Mouse (Mus musculus): ENCODE measurements around the gene Cdk14. TPM values are rescaled to one million over a fixed set of nuclear protein-coding genes. Genes with fewer than 3 reads are reported as not detected.

The Cdk14 gene
- polyA plus RNA-seq, 1 experiment from 2014 or later: 19.2 TPM

GRCm38 (mm10) chr5:4894988-4895387, 525.1 kb downstream of the Cdk14 start:
- H3K9me3 ChIP-seq: no peaks in the 10 kb centered on the region
- peak; percentile 48; the same call in 1 of the 2 replicates for ATAC-seq (ENCODE audit: insufficient number of reproducible peaks, low FRiP score, low TSS enrichment, low read depth)
- H3K36me3 ChIP-seq: no peaks in the 10 kb centered on the region
- no peaks in the 10 kb centered on the region for H3K27me3 ChIP-seq
- H3K4me2 ChIP-seq: no peak overlapping the region
- peaks cover 14% of the 10 kb centered on the region for H3K4me1 ChIP-seq
- no peak overlapping the region for H3K9ac ChIP-seq
- H3K4me3 ChIP-seq: no peak overlapping the region
- WGBS: 48% methylated on average over 3 of the region's 3 CpGs
- H3K27ac ChIP-seq: no peak overlapping the region

DNA sequence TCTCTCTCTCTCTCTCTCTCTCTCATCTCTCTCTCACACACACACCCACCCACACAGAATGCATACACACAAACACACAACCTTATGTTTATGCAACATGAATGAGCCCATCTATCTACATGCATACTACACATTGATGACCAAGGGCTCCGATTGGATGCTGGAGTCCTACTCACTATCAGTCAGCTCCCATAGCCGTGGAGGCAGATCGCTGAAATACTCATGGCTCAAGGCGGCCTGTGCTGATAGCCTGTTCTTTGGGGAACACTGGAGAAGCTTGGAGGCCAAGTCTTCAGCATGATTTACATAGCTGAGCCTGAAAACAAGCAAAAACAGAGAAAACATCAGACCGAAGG, 526.3 kb downstream of the Cdk14 start:
- H3K9ac ChIP-seq: no peak overlapping the region
- no peak for ATAC-seq (ENCODE audit: insufficient number of reproducible peaks, low FRiP score, low TSS enrichment, low read depth)
- peaks cover 14% of the 10 kb centered on the region for H3K4me1 ChIP-seq
- no peak overlapping the region for H3K4me2 ChIP-seq
- WGBS: 82% methylated on average over 5 of the region's 5 CpGs
- no peaks in the 10 kb centered on the region for H3K9me3 ChIP-seq
- H3K4me3 ChIP-seq: no peak overlapping the region
- H3K27ac ChIP-seq: 0 out of 2 replicates have a peak overlapping the region, but pooled peaks have one; percentile 33
- H3K27me3 ChIP-seq: no peaks in the 10 kb centered on the region
- H3K36me3 ChIP-seq: no peaks in the 10 kb centered on the region

- WGBS: 54% methylated on average over 5 of the region's 5 CpGs
- 0 out of 2 replicates have a peak overlapping the region, but pooled peaks have one; percentile 17 for H3K27ac ChIP-seq
These were observed 526.8 kb downstream of the Cdk14 start for GRCm38 (mm10) chr5:4893206-4893851.

GRCm38 (mm10) chr5:4892734-4893133, 527.4 kb downstream of the Cdk14 start:
- Histone ChIP-seq H3K4me3 (no peak overlapping the region), H3K27ac (no peak overlapping the region), H3K9me3 (no peaks in the 10 kb centered on the region), H3K4me1 (peaks cover 14% of the 10 kb centered on the region), H3K36me3 (no peaks in the 10 kb centered on the region), H3K9ac (no peak overlapping the region), H3K4me2 (no peak overlapping the region), H3K27me3 (no peaks in the 10 kb centered on the region)
- 36% methylated on average over 4 of the region's 4 CpGs for WGBS
- no peak for ATAC-seq (ENCODE audit: insufficient number of reproducible peaks, low FRiP score, low TSS enrichment, low read depth)

More at GRCm38 (mm10) chr5:4893206-4893851, 526.8 kb downstream of the Cdk14 start:
- Histone ChIP-seq H3K4me1 (peaks cover 14% of the 10 kb centered on the region), H3K4me2 (no peak overlapping the region), H3K9ac (no peak overlapping the region), H3K4me3 (no peak overlapping the region), H3K9me3 (no peaks in the 10 kb centered on the region), H3K36me3 (no peaks in the 10 kb centered on the region), H3K27me3 (no peaks in the 10 kb centered on the region)
- ATAC-seq (ENCODE audit: insufficient number of reproducible peaks, low FRiP score, low TSS enrichment, low read depth): no peak

DNA sequence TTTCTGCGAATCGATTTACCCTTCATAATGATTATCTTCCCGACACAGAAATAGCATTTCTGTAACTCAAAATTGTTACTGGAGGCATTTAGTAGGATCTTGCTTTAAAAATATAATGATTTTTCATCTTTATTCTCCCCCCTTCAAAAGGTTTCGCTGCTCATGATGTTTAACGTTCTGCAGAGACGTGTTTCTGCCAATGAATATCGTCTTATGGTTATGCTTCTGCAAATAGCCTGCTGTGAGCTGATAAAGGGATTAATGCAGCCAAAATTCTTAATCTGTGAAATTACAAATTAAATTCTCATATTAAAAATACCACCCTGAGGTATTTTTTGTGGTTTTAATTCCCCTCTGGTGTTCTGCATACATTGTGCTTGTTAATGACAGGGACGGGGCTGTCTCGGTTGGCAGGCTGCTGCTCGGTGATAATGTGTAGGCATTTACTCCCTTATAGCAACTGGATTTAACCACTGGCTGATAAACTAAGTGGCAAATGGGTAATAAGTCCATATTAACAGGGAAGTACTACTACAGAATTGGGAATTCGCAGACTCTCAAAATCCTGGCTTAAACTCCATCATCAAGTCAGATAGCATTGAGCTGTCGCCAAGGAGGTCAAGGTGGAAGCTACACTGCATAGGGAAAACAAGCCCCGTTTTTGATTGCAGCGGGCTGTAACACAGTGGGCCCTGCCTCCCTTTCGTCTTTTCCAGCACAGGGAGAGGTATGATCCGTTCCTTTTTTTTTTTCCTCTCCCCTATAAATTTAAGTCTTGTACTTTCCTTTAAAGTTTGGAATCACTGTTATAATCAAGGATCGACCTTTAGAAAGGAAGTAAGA, 528.0 kb downstream of the Cdk14 start:
- H3K9me3 ChIP-seq: no peaks in the 10 kb centered on the region

DNA sequence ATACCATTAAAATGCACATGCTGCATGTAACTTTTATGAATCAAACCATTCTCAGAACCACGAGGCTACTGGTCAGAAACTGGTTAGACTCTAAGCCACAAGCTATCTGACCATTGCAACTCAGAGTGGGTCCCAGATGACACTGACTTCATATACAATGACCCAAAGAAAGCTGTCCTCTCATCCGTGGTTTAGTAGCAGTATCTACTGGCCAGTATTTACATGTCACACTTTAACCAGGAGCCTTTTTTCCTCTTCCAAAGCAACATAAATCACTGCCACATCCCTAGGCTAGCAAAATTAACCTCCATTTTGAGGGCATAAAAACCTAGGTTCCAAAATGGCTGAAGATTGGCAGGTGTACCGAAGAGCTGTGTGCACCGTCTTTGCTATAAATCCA, 533.0 kb downstream of the Cdk14 start:
- Histone ChIP-seq H3K9me3 (no peaks in the 10 kb centered on the region), H3K4me3 (no peak overlapping the region), H3K9ac (no peak overlapping the region), H3K4me1 (no peaks in the 10 kb centered on the region), H3K4me2 (no peak overlapping the region), H3K27ac (no peak overlapping the region), H3K36me3 (no peaks in the 10 kb centered on the region), H3K27me3 (no peaks in the 10 kb centered on the region)
- ATAC-seq (ENCODE audit: insufficient number of reproducible peaks, low FRiP score, low TSS enrichment, low read depth): no peak
- WGBS: 82% methylated on average over 4 of the region's 4 CpGs

More for the DNA sequence above, 528.0 kb downstream of the Cdk14 start:
- whole genome bisulfite sequencing: 58% methylated on average over 17 of the region's 17 CpGs
- no peak overlapping the region for H3K27ac ChIP-seq
- no peaks in the 10 kb centered on the region for H3K36me3 ChIP-seq
- H3K4me1 ChIP-seq: peaks cover 14% of the 10 kb centered on the region
- no peaks in the 10 kb centered on the region for H3K27me3 ChIP-seq
- H3K4me3 ChIP-seq: no peak overlapping the region
- H3K4me2 ChIP-seq: no peak overlapping the region
- H3K9ac ChIP-seq: no peak overlapping the region
- ATAC-seq (ENCODE audit: insufficient number of reproducible peaks, low FRiP score, low TSS enrichment, low read depth): no peak

- Histone ChIP-seq H3K4me2 (no peak overlapping the region), H3K4me1 (no peaks in the 10 kb centered on the region), H3K27ac (no peak overlapping the region), H3K27me3 (no peaks in the 10 kb centered on the region), H3K9ac (no peak overlapping the region), H3K9me3 (no peaks in the 10 kb centered on the region), H3K4me3 (no peak overlapping the region), H3K36me3 (no peaks in the 10 kb centered on the region)
- no peak for ATAC-seq (ENCODE audit: insufficient number of reproducible peaks, low FRiP score, low TSS enrichment, low read depth)
- WGBS: 96% methylated on average over 1 of the region's 1 CpGs
These were observed 537.3 kb downstream of the Cdk14 start for GRCm38 (mm10) chr5:4882841-4883240.

DNA sequence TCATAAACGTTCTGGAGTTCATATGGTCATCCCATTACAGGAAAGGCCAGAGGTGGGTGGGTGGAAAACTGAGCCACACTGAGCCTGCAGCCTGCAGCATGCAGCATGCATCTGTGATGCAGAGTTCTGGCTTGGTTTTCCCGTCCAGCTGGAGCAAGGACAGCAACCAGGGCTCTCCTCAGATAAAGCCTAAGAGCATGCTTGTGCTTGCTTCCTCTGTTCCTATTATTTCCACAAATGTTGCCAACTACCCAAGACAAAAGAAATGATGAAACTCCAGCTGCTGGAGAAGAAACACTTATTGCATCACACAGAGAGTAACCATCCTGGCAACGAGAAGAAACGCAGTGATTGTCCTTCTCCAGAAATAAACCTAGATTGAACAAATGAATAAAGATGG, 539.8 kb downstream of the Cdk14 start:
- Histone ChIP-seq H3K27me3 (no peaks in the 10 kb centered on the region), H3K4me3 (no peak overlapping the region), H3K27ac (no peak overlapping the region), H3K36me3 (no peaks in the 10 kb centered on the region), H3K9ac (no peak overlapping the region), H3K9me3 (no peaks in the 10 kb centered on the region), H3K4me1 (no peaks in the 10 kb centered on the region), H3K4me2 (no peak overlapping the region)
- no peak for ATAC-seq (ENCODE audit: insufficient number of reproducible peaks, low FRiP score, low TSS enrichment, low read depth)
- 60% methylated on average over 4 of the region's 4 CpGs for WGBS

DNA sequence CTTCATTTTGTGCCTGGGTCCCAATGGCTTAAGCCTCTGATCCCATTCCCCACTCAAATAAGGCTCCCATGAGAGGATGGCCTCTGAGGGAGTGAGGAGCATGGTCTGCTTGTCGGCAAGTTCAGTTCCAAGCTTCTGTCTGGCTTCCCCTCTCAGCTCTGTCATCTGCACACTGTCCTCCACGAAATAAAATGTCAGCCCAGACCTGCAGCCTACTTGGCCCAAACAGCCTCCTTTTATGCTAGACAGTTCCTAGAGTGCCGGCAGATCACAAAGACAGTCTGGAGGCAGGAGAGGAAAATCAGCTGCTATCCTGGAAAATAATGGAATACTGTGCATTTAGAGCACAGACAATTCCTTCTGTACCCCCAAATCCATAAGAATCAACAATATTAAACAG, 541.2 kb downstream of the Cdk14 start:
- Histone ChIP-seq H3K4me3 (no peak overlapping the region), H3K9ac (no peak overlapping the region), H3K27ac (no peak overlapping the region), H3K4me1 (no peaks in the 10 kb centered on the region), H3K27me3 (no peaks in the 10 kb centered on the region), H3K36me3 (no peaks in the 10 kb centered on the region), H3K4me2 (no peak overlapping the region), H3K9me3 (no peaks in the 10 kb centered on the region)
- ATAC-seq (ENCODE audit: insufficient number of reproducible peaks, low FRiP score, low TSS enrichment, low read depth): no peak
- 53% methylated on average over 3 of the region's 3 CpGs for WGBS

DNA sequence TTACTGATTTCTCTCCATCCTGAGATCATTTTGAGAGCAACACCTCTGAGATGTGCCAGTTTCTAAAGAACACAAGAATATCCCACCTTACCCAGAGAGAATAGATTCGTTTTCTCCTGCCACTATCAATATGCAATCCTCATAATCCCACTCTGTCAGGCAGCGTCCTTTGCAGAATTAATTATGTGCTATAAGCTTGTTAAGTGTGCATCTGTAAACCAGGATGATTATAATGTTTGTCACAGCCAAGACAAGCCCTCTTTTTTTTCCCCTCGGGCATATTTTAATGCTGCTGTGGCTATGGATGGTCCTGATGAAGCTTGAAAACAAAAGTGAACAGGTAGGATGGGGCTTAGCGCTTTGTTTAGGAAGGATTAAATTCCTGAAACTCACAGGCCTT, 542.5 kb downstream of the Cdk14 start:
- Histone ChIP-seq H3K9me3 (no peaks in the 10 kb centered on the region), H3K4me1 (no peaks in the 10 kb centered on the region), H3K27me3 (no peaks in the 10 kb centered on the region), H3K4me3 (no peak overlapping the region), H3K27ac (no peak overlapping the region), H3K9ac (no peak overlapping the region), H3K36me3 (no peaks in the 10 kb centered on the region), H3K4me2 (no peak overlapping the region)
- ATAC-seq (ENCODE audit: insufficient number of reproducible peaks, low FRiP score, low TSS enrichment, low read depth): no peak
- WGBS: 47% methylated on average over 4 of the region's 4 CpGs

GRCm38 (mm10) chr5:4877131-4877631, 542.9 kb downstream of the Cdk14 start:
- Histone ChIP-seq H3K4me3 (no peak overlapping the region), H3K9ac (no peak overlapping the region), H3K4me2 (no peak overlapping the region), H3K27me3 (no peaks in the 10 kb centered on the region), H3K4me1 (no peaks in the 10 kb centered on the region), H3K9me3 (no peaks in the 10 kb centered on the region), H3K27ac (no peak overlapping the region), H3K36me3 (no peaks in the 10 kb centered on the region)
- ATAC-seq (ENCODE audit: insufficient number of reproducible peaks, low FRiP score, low TSS enrichment, low read depth): no peak
- WGBS: 36% methylated on average over 5 of the region's 5 CpGs

DNA sequence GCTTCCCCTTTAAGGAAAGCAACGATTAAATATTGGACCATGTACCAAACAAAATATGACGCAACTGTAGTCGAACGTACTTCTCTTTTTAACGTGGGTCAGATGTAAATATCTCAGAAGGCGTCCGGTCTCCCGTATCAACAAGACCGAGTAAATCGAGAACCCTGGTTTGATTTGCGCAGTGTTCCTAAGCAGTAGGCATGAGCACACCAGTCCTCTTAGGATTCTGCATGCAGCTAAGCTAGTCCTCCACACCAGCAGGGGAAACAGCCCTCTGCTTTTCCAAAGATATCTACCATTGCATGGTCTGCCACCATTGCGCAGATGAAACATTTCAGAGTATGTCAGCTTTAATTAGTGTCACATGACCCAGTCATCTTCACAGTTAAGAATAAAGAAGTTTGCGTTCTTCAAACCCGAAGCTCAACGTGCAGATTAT, 543.4 kb downstream of the Cdk14 start:
- ATAC-seq (ENCODE audit: insufficient number of reproducible peaks, low FRiP score, low TSS enrichment, low read depth): no peak

More for the DNA sequence above, 543.4 kb downstream of the Cdk14 start:
- H3K36me3 ChIP-seq: no peaks in the 10 kb centered on the region
- WGBS: 71% methylated on average over 15 of the region's 15 CpGs
- H3K9ac ChIP-seq: no peak overlapping the region
- no peaks in the 10 kb centered on the region for H3K9me3 ChIP-seq
- no peak overlapping the region for H3K27ac ChIP-seq
- H3K27me3 ChIP-seq: no peaks in the 10 kb centered on the region
- no peak overlapping the region for H3K4me2 ChIP-seq
- H3K4me1 ChIP-seq: no peaks in the 10 kb centered on the region
- H3K4me3 ChIP-seq: no peak overlapping the region

Measured in limb, embryonic 15.5 days (tissue).